Mouse (Mus musculus) stomach, embryonic 16.5 days (tissue): Measurements from ENCODE around the gene Fgf11. TPM values are rescaled to one million over a fixed set of nuclear protein-coding genes. Genes with fewer than 3 reads are reported as not detected.

ENCODE experiments used
- ATAC-seq: fragments of 200-750 bp; cut with Nextera tagmentation; 2 replicates; pipeline ENCODE4 v1.8.0; 2017; ENCODE audit warnings: moderate number of reproducible peaks, moderate TSS enrichment; ENCODE audit not compliant: insufficient read depth, low FRiP score
- H3K27ac ChIP-seq: fragments of 300-500 bp; sonication (generic); 2 replicates; pipeline ENCODE4 v1.5.1; 2014; ENCODE audit warnings: low read length
- H3K27me3 ChIP-seq: fragments of 300-500 bp; sonication (generic); 2 replicates; pipeline ENCODE4 v1.6.1; 2014; ENCODE audit warnings: low read length, control low read depth, mixed read lengths; ENCODE audit not compliant: control insufficient read depth, insufficient read depth
- H3K36me3 ChIP-seq: fragments of 300-500 bp; sonication (generic); 2 replicates; pipeline ENCODE4 v1.6.1; 2014; ENCODE audit warnings: low read length; ENCODE audit not compliant: control insufficient read depth, insufficient read depth
- H3K4me1 ChIP-seq: fragments of 300-500 bp; sonication (generic); 2 replicates; pipeline ENCODE4 v1.6.1; 2014; ENCODE audit warnings: low read length, control low read depth, mixed read lengths; ENCODE audit not compliant: control insufficient read depth, insufficient read depth
- H3K4me2 ChIP-seq: fragments of 300-500 bp; sonication (generic); 2 replicates; pipeline ENCODE4 v1.6.1; 2014; ENCODE audit warnings: low read depth, low read length, mixed read lengths
- H3K4me3 ChIP-seq: fragments of 300-500 bp; sonication (generic); replicated peaks from 2 replicates; pipeline ENCODE4 v1.5.1; 2014; ENCODE audit warnings: mild to moderate bottlenecking, low read length
- H3K9ac ChIP-seq: fragments of 300-500 bp; sonication (generic); 2 replicates; pipeline ENCODE4 v1.6.1; 2014; ENCODE audit warnings: low read length
- H3K9me3 ChIP-seq: fragments of 300-500 bp; sonication (generic); replicated peaks from 2 replicates; pipeline ENCODE4 v1.6.1; 2016; ENCODE audit warnings: low read length, control low read depth; ENCODE audit not compliant: control insufficient read depth
- WGBS: fragments of 180-500 bp; shearing (Covaris S2); extraction: QIAGEN DNeasy Blood & Tissue Kit; methylation state at CpG from one replicate; pipeline ENCODE4 v1.1.7; 2014; 5-methylcytosine and 5-hydroxymethylcytosine counted together
- polyA plus RNA-seq: library from polyadenylated mRNA; unstranded; fragments of >200 nt; fragmentation: Nextera tagmentation; extraction: Ambion mirVana; gene quantifications from 2 replicates; pipeline ENCODE4 v1.2.1, GENCODE M21; 2015

The Fgf11 gene
- polyA plus RNA-seq, 1 experiment from 2014 or later, result 2.5 TPM

GRCm38 (mm10) chr11:69765221-69766125 is 36.2 kb downstream of the Fgf11 start, which contains the start of gene Zbtb4:
Zbtb4 (plus strand) TSS chr11:69765912.
- WGBS, result 12% methylated on average over 50 of the region's 55 CpGs
- peak within 1 kb of the TSS; percentile 76 for H3K4me3 ChIP-seq
- ATAC-seq, result peak; percentile 65

GRCm38 (mm10) chr11:69763551-69763950 is 38.1 kb downstream of the Fgf11 start:
- no peak overlapping the region for H3K4me3 ChIP-seq
- no peak for ATAC-seq
- no peak overlapping the region for H3K27ac ChIP-seq
- WGBS, result 71% methylated on average over 7 of the region's 7 CpGs
- no peaks in the 10 kb centered on the region for H3K36me3 ChIP-seq
- H3K9ac ChIP-seq, result no peak overlapping the region
- H3K4me2 ChIP-seq, result no peak overlapping the region
- no peaks in the 10 kb centered on the region for H3K27me3 ChIP-seq
- H3K9me3 ChIP-seq, result no peaks in the 10 kb centered on the region
- H3K4me1 ChIP-seq, result peaks cover 35% of the 10 kb centered on the region

More at GRCm38 (mm10) chr11:69765221-69766125, 36.2 kb downstream of the Fgf11 start, which contains the start of gene Zbtb4:
- no peaks in the 10 kb centered on the region for H3K36me3 ChIP-seq
- H3K4me2 ChIP-seq, result peak within 1 kb of the TSS; percentile 78
- H3K9ac ChIP-seq, result peak within 1 kb of the TSS; percentile 97
- peaks cover 25% of the 10 kb centered on the region for H3K4me1 ChIP-seq
- H3K27me3 ChIP-seq, result no peaks in the 10 kb centered on the region
- no peaks in the 10 kb centered on the region for H3K9me3 ChIP-seq
- H3K27ac ChIP-seq, result peak within 1 kb of the TSS; percentile 89

GRCm38 (mm10) chr11:69761868-69762267 is 39.8 kb downstream of the Fgf11 start, which contains the start of gene Slc35g3:
Slc35g3 (minus strand) TSS chr11:69761968.
- WGBS, result 67% methylated on average over 1 of the region's 1 CpGs
- no peak for ATAC-seq
- Histone ChIP-seq H3K4me2 (no peak within 1 kb of the TSS), H3K4me1 (peaks cover 28% of the 10 kb centered on the region), H3K27me3 (no peaks in the 10 kb centered on the region), H3K4me3 (no peak within 1 kb of the TSS), H3K9ac (peak within 1 kb of the TSS; percentile 21; the same call in 1 of the 2 replicates), H3K27ac (no peak within 1 kb of the TSS; the same call in 1 of the 2 replicates), H3K36me3 (no peaks in the 10 kb centered on the region), H3K9me3 (no peaks in the 10 kb centered on the region)

DNA sequence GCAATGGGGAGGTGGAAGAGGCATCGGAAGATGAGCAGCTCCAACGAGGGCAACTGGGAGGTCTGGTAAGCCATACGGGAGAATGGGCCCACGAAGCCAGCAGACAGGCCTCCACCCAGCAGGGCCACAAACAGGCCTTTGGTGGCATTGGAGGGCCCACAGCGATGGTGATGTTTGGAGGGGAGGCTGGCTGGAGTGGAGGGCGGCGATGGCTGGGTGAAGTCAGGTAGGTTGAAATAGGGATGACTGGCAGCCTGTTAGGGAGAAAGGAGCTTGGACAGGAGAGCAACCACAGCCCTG is 40.8 kb downstream of the Fgf11 start:
- no peaks in the 10 kb centered on the region for H3K36me3 ChIP-seq
- H3K27me3 ChIP-seq, result no peaks in the 10 kb centered on the region
- H3K4me3 ChIP-seq, result no peak overlapping the region
- 91% methylated on average over 7 of the region's 7 CpGs for WGBS
- H3K4me2 ChIP-seq, result no peak overlapping the region
- H3K9ac ChIP-seq, result peak overlapping the region; percentile 21; the same call in 1 of the 2 replicates
- peaks cover 30% of the 10 kb centered on the region for H3K4me1 ChIP-seq
- no peak for ATAC-seq
- no peaks in the 10 kb centered on the region for H3K9me3 ChIP-seq
- no peak overlapping the region; the same call in 1 of the 2 replicates for H3K27ac ChIP-seq

- H3K27me3 ChIP-seq, result no peaks in the 10 kb centered on the region
- H3K4me1 ChIP-seq, result peaks cover 32% of the 10 kb centered on the region
- no peak for ATAC-seq
- H3K4me2 ChIP-seq, result peak overlapping the region; percentile 57
- no peaks in the 10 kb centered on the region for H3K9me3 ChIP-seq
- H3K27ac ChIP-seq, result peak overlapping the region; percentile 92
- no peaks in the 10 kb centered on the region for H3K36me3 ChIP-seq
- peak overlapping the region; percentile 77; the same call in 1 of the 2 replicates for H3K4me3 ChIP-seq
- peak overlapping the region; percentile 81 for H3K9ac ChIP-seq
- 79% methylated on average over 14 of the region's 14 CpGs for WGBS
Measured at GRCm38 (mm10) chr11:69760160-69760900, 41.3 kb downstream of the Fgf11 start.

DNA sequence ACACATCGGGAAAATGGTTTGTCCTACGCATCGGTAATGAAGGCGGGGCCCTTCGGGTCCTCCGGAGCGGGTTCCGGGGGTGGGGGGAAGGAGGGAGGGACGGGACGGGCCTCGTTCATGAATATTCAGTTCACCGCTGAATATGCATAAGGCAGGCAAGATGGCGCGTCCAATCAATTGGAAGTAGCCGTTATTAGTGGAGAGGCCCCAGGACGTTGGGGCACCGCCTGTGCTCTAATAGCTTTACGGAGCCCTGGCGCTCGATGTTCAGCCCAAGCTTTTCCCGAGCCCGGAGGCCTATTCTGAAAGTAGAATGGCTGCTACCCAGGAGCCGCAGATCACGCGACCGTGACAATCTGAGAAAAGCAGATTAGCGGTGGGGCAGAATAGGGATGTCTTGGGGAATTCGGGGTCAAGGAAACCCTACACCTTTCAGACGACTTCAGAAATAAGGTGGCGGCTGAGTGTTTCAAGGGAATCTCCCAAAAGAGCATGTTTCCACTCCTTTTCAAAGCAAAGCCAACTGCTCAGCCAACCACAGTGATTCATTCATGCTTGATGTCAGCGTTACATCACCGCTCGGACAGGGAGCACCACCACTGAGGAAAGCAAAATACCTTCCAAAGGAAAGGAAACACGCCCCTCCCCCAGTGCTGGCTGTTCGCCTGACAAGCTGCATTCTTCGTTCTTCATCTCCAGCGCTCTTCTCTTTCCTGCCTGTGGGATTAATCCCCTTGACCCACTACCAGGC is 42.5 kb downstream of the Fgf11 start:
- Histone ChIP-seq H3K9ac (peak overlapping the region; percentile 81), H3K27ac (peak overlapping the region; percentile 92), H3K4me3 (peak overlapping the region; percentile 77), H3K9me3 (no peaks in the 10 kb centered on the region), H3K4me2 (peak overlapping the region; percentile 57), H3K27me3 (no peaks in the 10 kb centered on the region), H3K4me1 (peaks cover 35% of the 10 kb centered on the region), H3K36me3 (no peaks in the 10 kb centered on the region)
- peak; percentile 89 for ATAC-seq
- under 1% methylated on average over 37 of the region's 37 CpGs for WGBS

- 0% methylated on average over 29 of the region's 36 CpGs for WGBS
- H3K9ac ChIP-seq, result peak within 1 kb of the TSS; percentile 81
- H3K36me3 ChIP-seq, result no peaks in the 10 kb centered on the region
- peak within 1 kb of the TSS; percentile 75 for H3K4me2 ChIP-seq
- H3K27ac ChIP-seq, result peak within 1 kb of the TSS; percentile 92
- no peaks in the 10 kb centered on the region for H3K9me3 ChIP-seq
- ATAC-seq, result peak; percentile 95
- H3K4me3 ChIP-seq, result peak within 1 kb of the TSS; percentile 77
- peaks cover 35% of the 10 kb centered on the region for H3K4me1 ChIP-seq
- H3K27me3 ChIP-seq, result no peaks in the 10 kb centered on the region
Measured at GRCm38 (mm10) chr11:69758478-69758970, 43.1 kb downstream of the Fgf11 start, which contains the start of gene Polr2a. Polr2a (minus strand) TSS chr11:69758637.

DNA sequence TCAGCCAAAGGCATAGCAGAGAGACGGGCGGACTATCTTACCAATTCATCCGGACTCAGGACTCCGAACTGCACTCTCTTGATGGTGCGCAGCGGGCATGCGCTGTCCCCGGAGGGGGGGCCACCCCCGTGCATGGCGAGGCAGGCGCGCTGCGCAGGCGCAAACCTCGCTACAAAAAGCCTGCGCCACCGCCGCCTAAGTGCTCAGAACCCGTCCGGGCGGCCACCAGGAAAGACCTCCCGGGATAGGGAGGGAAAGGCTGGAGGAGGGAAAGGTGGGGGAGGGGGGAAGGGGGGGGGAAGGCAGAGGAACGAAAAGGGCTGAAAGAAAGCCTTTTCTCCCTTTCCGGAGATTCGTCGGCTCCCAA is 43.6 kb downstream of the Fgf11 start:
- ATAC-seq, result peak; percentile 89
- Histone ChIP-seq H3K4me2 (peak overlapping the region; percentile 75), H3K4me3 (peak overlapping the region; percentile 77), H3K27me3 (no peaks in the 10 kb centered on the region), H3K4me1 (peaks cover 37% of the 10 kb centered on the region), H3K9ac (peak overlapping the region; percentile 80), H3K36me3 (no peaks in the 10 kb centered on the region), H3K9me3 (no peaks in the 10 kb centered on the region), H3K27ac (peak overlapping the region; percentile 92)
- 0% methylated on average over 23 of the region's 26 CpGs for WGBS
